Comparison of ENCODE assay signal across 10 mouse cellular contexts in genomic region chr8:45238282-45238681, GRCm38 (mm10). TPM values are rescaled to one million over a fixed set of nuclear protein-coding genes. Genes with fewer than 3 reads are reported as not detected.
DNase-seq lines count a peak whose midpoint lies in the region; ATAC-seq and TF ChIP-seq lines count a peak whose summit lies in the region.
"Had no signal": no experiment of that assay in that cellular context is flagged by ENCODE, and none has a peak within 500 bp of the region (broad histone marks: within the 10 kb centered on the region; RNA-seq: fewer than 3 reads in every experiment).

No protein-coding gene starts in this region.

- no peaks in the 10 kb centered on the region for H3K9me3 ChIP-seq in liver, postnatal 0 days (ENCODE audit: low read length)
- no peaks in the 10 kb centered on the region for H3K9me3 ChIP-seq in liver, embryonic 12.5 days (replicated peaks)
- H3K9me3 ChIP-seq: liver, embryonic 13.5 days had no signal

- H3K36me3 ChIP-seq in liver, postnatal 0 days (replicated peaks; ENCODE audit: insufficient read depth, low read length), result no peaks in the 10 kb centered on the region
- H3K36me3 ChIP-seq in liver, embryonic 12.5 days, result no peaks in the 10 kb centered on the region
- H3K36me3 ChIP-seq: liver, embryonic 13.5 days had no signal

- H3K27me3 ChIP-seq in liver, postnatal 0 days (ENCODE audit: insufficient read depth, low read length), result no peaks in the 10 kb centered on the region
- no peaks in the 10 kb centered on the region for H3K27me3 ChIP-seq in liver, embryonic 12.5 days (replicated peaks)
- H3K27me3 ChIP-seq: liver, embryonic 13.5 days had no signal

- no peak overlapping the region for H3K4me3 ChIP-seq in liver, postnatal 0 days (ENCODE audit: low read depth, low read length)
- no peak overlapping the region for H3K4me3 ChIP-seq in liver, embryonic 12.5 days
- H3K4me3 ChIP-seq: erythroblast, embryonic 14.5 days; liver, embryonic 13.5 days had no signal

- DNase-seq in adrenal gland, postnatal 10 days, result peak; percentile 28
- no peak for DNase-seq in adrenal gland, adult 18-20 months (ENCODE audit: low spot score in 2 of 2)
- no peak for DNase-seq in liver, postnatal 0 days
- peak; percentile 37 for DNase-seq in cerebellum, adult 8-10 months
- peak; percentile 55 for DNase-seq in kidney, adult 9 months
- peak; percentile 64 for DNase-seq in lung, postnatal 36 days
- DNase-seq in thymus, postnatal 0 days (ENCODE audit: low spot score), result no peak
- DNase-seq: liver, embryonic 13.5 days had no signal

- WGBS in liver, postnatal 0 days (ENCODE audit: insufficient replicate concordance), result 24% methylated on average over 3 of the region's 3 CpGs
- 19% methylated on average over 3 of the region's 3 CpGs for WGBS in liver, embryonic 12.5 days (ENCODE audit: insufficient replicate concordance)

- peak; percentile 59 for TF ChIP-seq CTCF in liver, postnatal 0 days (IDR thresholded peaks at IDR 0.05; ENCODE audit: low read depth)

- peaks cover 11% of the 10 kb centered on the region; the same call in 1 of the 2 replicates for H3K4me1 ChIP-seq in liver, postnatal 0 days (ENCODE audit: insufficient read depth)
- no peaks in the 10 kb centered on the region for H3K4me1 ChIP-seq in liver, embryonic 12.5 days
- H3K4me1 ChIP-seq: liver, embryonic 13.5 days had no signal

- ATAC-seq in liver, postnatal 0 days, result no peak
- no peak for ATAC-seq in liver, embryonic 12.5 days

- TF ChIP-seq EP300 in liver, postnatal 0 days (IDR thresholded peaks at IDR 0.05; ENCODE audit: low read depth), result no peak

- no peak overlapping the region for H3K27ac ChIP-seq in liver, postnatal 0 days (ENCODE audit: low read depth)
- H3K27ac ChIP-seq in liver, embryonic 12.5 days, result no peak overlapping the region
- H3K27ac ChIP-seq: liver, embryonic 13.5 days had no signal

- no peak overlapping the region for H3K4me2 ChIP-seq in liver, postnatal 0 days (ENCODE audit: low read depth, low read length)
- H3K4me2 ChIP-seq in liver, embryonic 12.5 days, result no peak overlapping the region
- H3K4me2 ChIP-seq: liver, embryonic 13.5 days had no signal

- H3K9ac ChIP-seq in liver, postnatal 0 days (replicated peaks), result no peak overlapping the region
- no peak overlapping the region for H3K9ac ChIP-seq in liver, embryonic 12.5 days
- H3K9ac ChIP-seq: liver, embryonic 13.5 days had no signal

RNA-seq across cellular contexts. Expression of gene F11, which starts 23.5 kb away (rescaled TPM):
- 10 to 100 TPM; 10.4 to 24.4 TPM for total RNA-seq in adrenal gland, postnatal 10 days (2021)
- total RNA-seq in adrenal gland, adult 18-20 months (2021), result not detected
- 55.4 and 60.8 TPM in 2 replicates for polyA plus RNA-seq in liver, postnatal 0 days (2015; fragmentation: Nextera tagmentation; extraction: Ambion mirVana)
- 3.2 and 3.5 TPM in 2 replicates for polyA plus RNA-seq in liver, embryonic 12.5 days (2016; fragmentation: Nextera tagmentation; extraction: Ambion mirVana)
- polyA plus RNA-seq in thymus, postnatal 0 days (2015; fragmentation: Nextera tagmentation; extraction: Ambion mirVana), result not detected in 2 replicates

RNA-seq across cellular contexts. Expression of gene Klkb1, which starts 56.4 kb away (rescaled TPM):
- 10 to 100 TPM in 1 of 2 experiments, 1 to 10 TPM in 1; 5.3 to 11.7 TPM for total RNA-seq in adrenal gland, postnatal 10 days (2021)
- not detected for total RNA-seq in adrenal gland, adult 18-20 months (2021)
- polyA plus RNA-seq in liver, postnatal 0 days (2015; fragmentation: Nextera tagmentation; extraction: Ambion mirVana), result 29.5 and 30.1 TPM in 2 replicates
- polyA plus RNA-seq in liver, embryonic 12.5 days (2016; fragmentation: Nextera tagmentation; extraction: Ambion mirVana), result 0.81 and 0.91 TPM in 2 replicates
- not detected in 2 replicates for polyA plus RNA-seq in thymus, postnatal 0 days (2015; fragmentation: Nextera tagmentation; extraction: Ambion mirVana)
- polyA plus RNA-seq: erythroblast, embryonic 14.5 days had no signal

Comparison
In these comparisons a context has a peak if more than half of its experiments do, and no peak if none do; other contexts are left out.
1. DNase-seq: peak in adrenal gland, postnatal 10 days (single experiment), cerebellum, adult 8-10 months (single experiment), kidney, adult 9 months (single experiment) and lung, postnatal 36 days (single experiment); none in adrenal gland, adult 18-20 months (0 of 2), liver, postnatal 0 days (single experiment) and thymus, postnatal 0 days (single experiment).
2. RNA of gene F11, which starts 23.5 kb away (polyA plus RNA-seq): 55.4 to 60.8 TPM in liver, postnatal 0 days; 3.2 to 3.5 TPM in liver, embryonic 12.5 days and not detected in thymus, postnatal 0 days; every median in the first group is over 10 times any median in the second.
3. RNA of gene Klkb1, which starts 56.4 kb away (polyA plus RNA-seq): 29.5 to 30.1 TPM in liver, postnatal 0 days; 0.81 to 0.91 TPM in liver, embryonic 12.5 days and not detected in thymus, postnatal 0 days; every median in the first group is over 10 times any median in the second.